Mouse (Mus musculus) G1E (cell line): ENCODE measurements around the gene Prss34.

ENCODE experiments used
- CTCF ChIP-seq: IDR thresholded peaks from 2 replicates; pipeline ENCODE4 v1.5.1; 2012; ENCODE audit warnings: low read depth, low read length, inconsistent platforms, mixed read lengths
- GATA1 ChIP-seq: IDR thresholded peaks from 2 replicates; pipeline ENCODE4 v1.6.1; 2012; ENCODE audit warnings: borderline replicate concordance, low read length, inconsistent platforms, mixed read lengths
- GATA2 ChIP-seq: IDR thresholded peaks from 2 replicates; pipeline ENCODE4 v1.6.1; 2012; ENCODE audit warnings: low read depth, low read length, inconsistent platforms, borderline replicate concordance
- POLR2AphosphoS5 ChIP-seq: IDR thresholded peaks from 2 replicates; pipeline ENCODE4 v1.6.1; 2012; ENCODE audit warnings: low read depth, low read length, inconsistent platforms; ENCODE audit not compliant: insufficient replicate concordance

- no peak for TF ChIP-seq CTCF
- TF ChIP-seq GATA1, result no peak
- no peak for TF ChIP-seq POLR2AphosphoS5
- no peak for TF ChIP-seq GATA2
These were observed 25.1 kb upstream of the Prss34 start for GRCm38 (mm10) chr17:25272951-25273705.
